Mouse (Mus musculus): ENCODE measurements at regions not wholly inside any gene's neighbourhood (a gene's known extent, or its start where the extent isn't known, plus 50 kb on each side); places are given as distances from the start of the nearest gene placed in this dataset.

GRCm38 (mm10) chrX:13014051-13014450 is 57.2 kb upstream of the Usp9x start:
- no peak for DNase-seq (ENCODE audit: low spot score in 2 of 2)

GRCm38 (mm10) chrX:13013086-13013485 is 58.2 kb upstream of the Usp9x start:
- DNase-seq (ENCODE audit: low spot score in 2 of 2) = no peak

GRCm38 (mm10) chrX:12990777-12991176 is 80.5 kb upstream of the Usp9x start:
- DNase-seq (ENCODE audit: low spot score in 2 of 2) = no peak

- no peak for DNase-seq (ENCODE audit: low spot score in 2 of 2)
Observed at GRCm38 (mm10) chrX:12977676-12978075, 93.6 kb upstream of the Usp9x start.

GRCm38 (mm10) chrX:12968979-12969746 is 102.1 kb upstream of the Usp9x start:
- no peak for DNase-seq (ENCODE audit: low spot score in 2 of 2)

GRCm38 (mm10) chrX:12959467-12960314 is 111.6 kb upstream of the Usp9x start:
- DNase-seq (ENCODE audit: low spot score in 2 of 2) = no peak

- DNase-seq (ENCODE audit: low spot score in 2 of 2) = no peak
Observed at GRCm38 (mm10) chrX:12958873-12959272, 112.4 kb upstream of the Usp9x start.

GRCm38 (mm10) chrX:12950928-12951660 is 120.2 kb upstream of the Usp9x start:
- peak in 1 of 2 experiments; percentile 9 for DNase-seq (ENCODE audit: low spot score in 2 of 2)

- DNase-seq (ENCODE audit: low spot score in 2 of 2) = no peak
Observed at GRCm38 (mm10) chrX:12942451-12942850, 128.8 kb upstream of the Usp9x start.

- peak in 1 of 2 experiments; percentile 7 for DNase-seq (ENCODE audit: low spot score in 2 of 2)
Observed at GRCm38 (mm10) chrX:12936406-12937172, 134.7 kb upstream of the Usp9x start.

GRCm38 (mm10) chrX:12933294-12933807 is 137.9 kb upstream of the Usp9x start:
- DNase-seq (ENCODE audit: low spot score in 2 of 2) = no peak

GRCm38 (mm10) chrX:12930242-12930641 is 141.1 kb upstream of the Usp9x start:
- no peak for DNase-seq (ENCODE audit: low spot score in 2 of 2)

- no peak for DNase-seq (ENCODE audit: low spot score in 2 of 2)
Observed at GRCm38 (mm10) chrX:12927797-12928589, 143.3 kb upstream of the Usp9x start.

- DNase-seq (ENCODE audit: low spot score in 2 of 2) = no peak
Observed at GRCm38 (mm10) chrX:12924705-12925644, 146.3 kb upstream of the Usp9x start.

- DNase-seq (ENCODE audit: low spot score in 2 of 2) = no peak
Observed at GRCm38 (mm10) chrX:12919576-12919975, 151.7 kb upstream of the Usp9x start.

GRCm38 (mm10) chrX:12917105-12917504 is 154.2 kb upstream of the Usp9x start:
- no peak for DNase-seq (ENCODE audit: low spot score in 2 of 2)

GRCm38 (mm10) chrX:12916684-12917083 is 154.6 kb upstream of the Usp9x start:
- no peak for DNase-seq (ENCODE audit: low spot score in 2 of 2)

- no peak for DNase-seq (ENCODE audit: low spot score in 2 of 2)
Observed at GRCm38 (mm10) chrX:12900256-12900655, 138.4 kb upstream of the Med14 start.

- DNase-seq (ENCODE audit: low spot score in 2 of 2) = no peak
Observed at GRCm38 (mm10) chrX:12891468-12891867, 129.6 kb upstream of the Med14 start.
